Mouse (Mus musculus) Patski (cell line): ENCODE results near the gene Hist1h3f. TPM values are rescaled to one million over a fixed set of nuclear protein-coding genes. Genes with fewer than 3 reads are reported as not detected.

Source experiments
- ATAC-seq: fragments of 100-300 bp; one replicate; pipeline ENCODE4 v1.8.0; 2021
- CTCF ChIA-PET: fragments of 350-600 bp; sonication (Branson Sonifier 250); formaldehyde crosslinking; loops from one replicate; lab custom pipeline; 2022; ENCODE audit warnings: inconsistent platforms; lab: Charles Lee
- POLR2A ChIA-PET: fragments of 350-600 bp; sonication (Branson Sonifier 250); formaldehyde crosslinking; loops from one replicate; lab custom pipeline; 2022; ENCODE audit warnings: antibody characterized with exemption, inconsistent platforms; lab: Charles Lee
- DNase-seq: peaks from one replicate; pipeline ENCODE4 v3.0.0-alpha.2; 2011; ENCODE audit warnings: low read depth, low spot score
- H3K27me3 ChIP-seq: fragments of 371-371 bp; one replicate; pipeline ENCODE4 v1.5.1; 2021
- CTCF ChIP-seq: fragments of 100-300 bp; IDR thresholded peaks from one replicate; pipeline ENCODE4 v1.5.1; 2021
- in situ Hi-C: fragments of 300-500 bp; cut with MboI; formaldehyde crosslinking; loops from 3 replicates; pipeline ENCODE4 v1.11.1; 2018; ENCODE audit warnings: low pct_unique_long_range_greater_than_20kb, mixed read lengths
- polyA plus RNA-seq: library from polyadenylated mRNA; unstranded; gene quantifications from one replicate; pipeline ENCODE4 v1.2.3, GENCODE M21; 2021

Hist1h3f gene
- polyA plus RNA-seq, 1 experiment from 2014 or later, result 0.49 TPM

DNA sequence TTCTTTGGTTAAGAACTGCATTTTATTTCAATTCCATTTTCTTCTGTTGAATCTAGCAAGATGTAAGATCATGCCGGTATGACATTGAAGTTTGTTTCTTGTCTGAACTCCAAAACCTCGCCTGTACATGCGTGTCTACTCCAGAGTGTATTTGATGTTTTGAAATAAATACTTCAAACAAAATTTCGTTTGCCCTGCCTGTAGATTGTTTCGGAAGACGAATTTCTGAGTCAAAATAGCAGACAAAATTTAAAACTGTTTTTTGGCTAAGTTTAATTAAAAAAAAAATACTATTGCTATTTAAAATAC, 25.6 kb upstream of the Hist1h3f start:
- ChIA-PET POLR2A (no interaction called here), CTCF (interaction anchor here (1.0 to 2.8 kb wide), 5 partner anchors 8 to 94 kb away, joined by 3 to 18 read pairs (median 3); no protein-coding TSS in a partner anchor)

DNA sequence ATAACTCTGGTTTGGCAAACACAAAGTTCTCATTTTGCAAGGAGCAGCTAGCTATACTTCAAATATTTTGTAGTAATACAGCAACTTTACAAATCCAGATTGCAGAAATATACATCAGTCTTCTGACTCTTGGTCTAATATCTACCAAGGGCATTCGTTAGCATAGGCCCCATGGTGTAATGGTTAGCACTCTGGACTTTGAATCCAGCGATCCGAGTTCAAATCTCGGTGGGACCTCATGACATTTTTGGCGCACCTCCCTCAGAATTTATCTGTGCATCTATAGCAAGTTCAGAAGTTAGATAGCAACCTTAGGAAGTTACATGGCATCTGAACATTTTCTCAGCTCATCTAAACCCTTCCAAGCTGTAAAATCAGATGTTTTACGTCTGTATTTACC, 25.0 kb upstream of the Hist1h3f start:
- ATAC-seq, result no peak
- no peak for DNase-seq
- no peak for TF ChIP-seq CTCF
- H3K27me3 ChIP-seq, result no peaks in the 10 kb centered on the region
- POLR2A ChIA-PET, result no interaction called here
- CTCF ChIA-PET, result interaction anchor here (1.1 to 2.8 kb wide), 3 partner anchors 71 to 94 kb away, joined by 3 to 18 read pairs (median 6); no protein-coding TSS in a partner anchor
- in situ Hi-C loops, result loop anchor here (5.0 to 10.0 kb wide), 2 partner anchors 224 to 1577 kb away; no protein-coding TSS in a partner anchor

More for the DNA sequence above, 25.6 kb upstream of the Hist1h3f start:
- no peaks in the 10 kb centered on the region for H3K27me3 ChIP-seq
- in situ Hi-C loops, result loop anchor here (5.0 to 10.0 kb wide), 2 partner anchors 223 to 1576 kb away; no protein-coding TSS in a partner anchor
- TF ChIP-seq CTCF, result no peak
- no peak for DNase-seq
- no peak for ATAC-seq

DNA sequence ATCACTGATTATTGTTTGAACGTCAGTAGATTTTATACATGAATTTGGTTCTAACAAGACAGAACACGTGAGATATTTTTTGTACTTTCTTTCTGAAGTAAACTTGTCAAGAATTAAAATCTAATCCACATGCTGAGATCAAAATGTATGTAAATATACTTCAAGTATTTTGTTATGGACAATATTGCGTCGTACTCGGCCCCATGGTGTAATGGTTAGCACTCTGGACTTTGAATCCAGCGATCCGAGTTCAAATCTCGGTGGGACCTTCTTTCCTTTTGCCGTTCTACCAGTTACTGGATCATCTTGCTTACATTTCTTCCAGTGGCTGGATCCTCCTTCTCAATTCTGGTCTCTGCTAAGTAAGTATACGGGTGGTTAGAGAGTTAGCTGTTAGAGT, 24.4 kb upstream of the Hist1h3f start:
- ChIA-PET POLR2A (no interaction called here), CTCF (interaction anchor here (2.1 to 2.8 kb wide), 2 partner anchors 87 to 95 kb away, joined by 6 to 18 read pairs; no protein-coding TSS in a partner anchor)
- DNase-seq (no peak), ATAC-seq (peak; percentile 28)
- no peak for TF ChIP-seq CTCF
- no peaks in the 10 kb centered on the region for H3K27me3 ChIP-seq
- in situ Hi-C loops, result loop anchor here (5.0 to 10.0 kb wide), 2 partner anchors 225 to 1577 kb away; no protein-coding TSS in a partner anchor

DNA sequence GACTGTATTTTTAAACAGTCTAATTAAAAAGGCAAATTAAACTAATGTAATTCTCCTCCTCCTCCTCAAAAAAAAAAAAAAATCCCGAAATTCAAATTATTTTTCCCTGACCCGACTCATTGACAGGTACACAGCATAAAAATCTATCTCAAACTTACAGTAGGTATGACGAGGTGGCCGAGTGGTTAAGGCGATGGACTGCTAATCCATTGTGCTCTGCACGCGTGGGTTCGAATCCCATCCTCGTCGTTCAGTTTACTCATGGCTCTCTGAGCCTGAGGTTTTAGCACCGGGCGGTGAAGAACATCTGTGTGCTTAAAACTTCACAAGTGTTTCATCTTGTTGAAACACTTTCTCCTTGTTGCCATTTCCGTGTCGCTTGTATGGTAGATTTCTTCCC, 22.1 kb upstream of the Hist1h3f start:
- DNase-seq, result no peak
- no peak for TF ChIP-seq CTCF
- ATAC-seq, result no peak
- ChIA-PET POLR2A (no interaction called here), CTCF (no interaction called here)
- no peaks in the 10 kb centered on the region for H3K27me3 ChIP-seq
- in situ Hi-C loops, result loop anchor here (5.0 kb wide), 1 partner anchor 89 kb away; no protein-coding TSS in a partner anchor

DNA sequence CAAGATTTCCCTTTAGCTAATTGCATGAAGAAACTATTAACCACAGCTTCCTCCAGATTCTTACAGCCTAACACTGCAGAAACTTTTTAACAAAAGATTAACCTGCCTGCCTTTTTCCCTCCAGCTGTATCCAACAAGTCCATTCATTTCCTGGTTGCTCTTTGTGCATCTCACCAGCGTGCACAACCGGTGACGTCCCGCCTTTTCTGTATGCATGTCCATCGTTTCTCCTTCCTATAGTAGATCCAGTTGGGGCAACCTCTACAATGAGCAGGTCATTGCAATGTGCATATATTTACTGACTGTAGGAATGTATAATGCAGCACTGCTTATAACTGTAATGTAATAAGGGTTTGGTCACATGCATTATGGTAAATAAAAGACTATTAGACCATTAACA, 19.9 kb upstream of the Hist1h3f start:
- ChIA-PET POLR2A (no interaction called here), CTCF (interaction anchor here (0.8 kb wide), 1 partner anchor 91 kb away, joined by 4 read pairs; no protein-coding TSS in a partner anchor)
- no peak for DNase-seq

DNA sequence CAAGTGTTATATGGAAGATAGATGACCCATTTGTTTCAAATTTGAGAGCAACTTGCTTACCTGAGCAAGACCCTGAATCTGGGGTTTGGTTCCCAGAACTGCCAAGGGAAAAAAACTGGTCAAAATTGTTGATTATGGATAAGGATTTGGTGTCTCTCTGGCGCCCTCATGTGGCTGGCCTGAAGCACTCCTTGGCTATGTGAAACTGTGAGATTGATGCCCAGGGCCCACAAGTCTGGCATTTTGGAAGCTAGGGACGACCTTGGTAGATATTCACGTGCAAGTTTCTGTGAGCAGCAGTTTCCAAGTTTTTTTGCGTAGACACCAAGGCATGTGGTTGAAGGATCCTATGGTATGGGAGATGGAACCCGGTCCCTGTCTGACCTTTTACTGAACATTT, 19.2 kb upstream of the Hist1h3f start:
- in situ Hi-C loops, result loop anchor here (5.0 kb wide), 1 partner anchor 92 kb away; no protein-coding TSS in a partner anchor
- no peaks in the 10 kb centered on the region for H3K27me3 ChIP-seq
- ATAC-seq (peak; percentile 46), DNase-seq (no peak)
- ChIA-PET CTCF (interaction anchor here (0.7 to 2.8 kb wide), 10 partner anchors 23 to 99 kb away, joined by 3 to 21 read pairs (median 5); no protein-coding TSS in a partner anchor), POLR2A (interaction anchor here (0.5 kb wide), 1 partner anchor 91 kb away, joined by 3 read pairs; no protein-coding TSS in a partner anchor)
- TF ChIP-seq CTCF, result peak; percentile 95

More for the DNA sequence above, 19.9 kb upstream of the Hist1h3f start:
- no peak for TF ChIP-seq CTCF
- H3K27me3 ChIP-seq, result no peaks in the 10 kb centered on the region
- no peak for ATAC-seq
- in situ Hi-C loops, result loop anchor here (5.0 kb wide), 1 partner anchor 92 kb away; no protein-coding TSS in a partner anchor

DNA sequence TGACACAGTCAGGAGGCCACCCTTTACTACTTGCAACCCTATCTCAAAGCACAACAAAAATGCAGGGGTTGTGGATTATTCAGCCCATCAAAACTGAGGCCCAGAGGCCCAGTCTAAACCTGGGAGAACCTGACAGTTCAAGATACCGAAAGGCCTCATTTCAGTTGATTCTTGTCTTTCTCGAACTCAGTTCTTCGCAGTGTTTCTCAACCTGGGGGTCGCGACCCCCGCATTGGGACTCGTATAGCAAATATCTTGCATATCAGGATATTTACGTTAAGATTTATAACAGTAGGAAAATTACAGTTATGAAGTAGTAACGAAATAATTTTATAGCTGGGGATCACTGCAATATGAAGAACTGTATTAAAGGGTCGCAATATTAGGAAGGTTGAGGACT, 18.0 kb upstream of the Hist1h3f start:
- H3K27me3 ChIP-seq, result no peaks in the 10 kb centered on the region
- ChIA-PET POLR2A (interaction anchor here (1.7 kb wide), 1 partner anchor 93 kb away, joined by 5 read pairs; no protein-coding TSS in a partner anchor), CTCF (interaction anchor here (0.7 to 2.8 kb wide), 7 partner anchors 8 to 101 kb away, joined by 3 to 20 read pairs (median 3); no protein-coding TSS in a partner anchor)
- DNase-seq (no peak), ATAC-seq (no peak)
- TF ChIP-seq CTCF, result no peak
- in situ Hi-C loops, result no loop called here

DNA sequence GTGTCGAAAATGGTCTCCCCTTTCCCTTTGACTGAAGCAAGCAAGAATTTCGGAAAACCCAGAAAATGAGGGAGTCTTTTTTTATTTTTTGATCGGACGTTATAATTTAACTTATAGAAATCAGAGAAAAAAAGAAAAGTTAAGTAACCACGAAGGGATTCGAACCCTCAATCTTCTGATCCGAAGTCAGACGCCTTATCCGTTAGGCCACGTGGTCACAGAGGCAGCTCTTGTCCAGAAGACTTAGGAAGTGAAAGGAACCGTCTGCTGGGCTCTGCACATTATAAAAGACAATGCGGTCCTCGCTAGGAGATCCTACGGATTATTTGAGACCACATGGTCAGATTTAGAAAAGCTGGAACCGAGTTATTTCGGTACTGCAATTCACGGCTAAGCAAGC, 17.5 kb upstream of the Hist1h3f start:
- TF ChIP-seq CTCF, result no peak
- H3K27me3 ChIP-seq, result no peaks in the 10 kb centered on the region
- DNase-seq, result no peak
- ChIA-PET CTCF (interaction anchor here (0.7 to 2.8 kb wide), 6 partner anchors 9 to 101 kb away, joined by 3 to 20 read pairs (median 3); no protein-coding TSS in a partner anchor), POLR2A (interaction anchor here (1.7 kb wide), 1 partner anchor 94 kb away, joined by 5 read pairs; no protein-coding TSS in a partner anchor)
- ATAC-seq, result peak; percentile 27
- in situ Hi-C loops, result no loop called here

DNA sequence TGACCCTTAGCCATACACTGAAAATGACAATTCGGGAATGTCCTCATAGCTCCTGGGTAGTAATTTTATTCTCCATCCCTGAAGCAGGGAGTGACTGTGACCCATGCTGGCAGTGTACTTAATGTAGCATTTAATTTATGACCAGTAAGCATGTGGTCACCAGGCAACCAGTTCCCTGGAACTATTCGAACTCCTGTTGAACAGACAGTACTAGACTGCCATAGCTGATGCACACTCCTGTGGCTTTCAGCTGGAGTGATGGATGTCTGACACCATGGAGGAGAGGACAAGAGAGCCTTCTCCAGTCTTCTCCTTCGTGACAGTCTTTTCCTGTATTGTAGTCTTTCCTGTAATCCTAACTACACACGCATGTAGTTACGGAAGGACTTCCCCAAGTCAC, 14.8 kb upstream of the Hist1h3f start:
- no peaks in the 10 kb centered on the region for H3K27me3 ChIP-seq
- in situ Hi-C loops, result no loop called here
- ATAC-seq (no peak), DNase-seq (no peak)
- TF ChIP-seq CTCF, result no peak
- POLR2A ChIA-PET, result interaction anchor here (0.6 to 1.2 kb wide), 2 partner anchors 28 to 1818 kb away, joined by 3 to 4 read pairs; no protein-coding TSS in a partner anchor
- CTCF ChIA-PET, result interaction anchor here (1.2 to 2.4 kb wide), 5 partner anchors 76 to 1485 kb away, joined by 3 to 8 read pairs (median 4); no protein-coding TSS in a partner anchor

DNA sequence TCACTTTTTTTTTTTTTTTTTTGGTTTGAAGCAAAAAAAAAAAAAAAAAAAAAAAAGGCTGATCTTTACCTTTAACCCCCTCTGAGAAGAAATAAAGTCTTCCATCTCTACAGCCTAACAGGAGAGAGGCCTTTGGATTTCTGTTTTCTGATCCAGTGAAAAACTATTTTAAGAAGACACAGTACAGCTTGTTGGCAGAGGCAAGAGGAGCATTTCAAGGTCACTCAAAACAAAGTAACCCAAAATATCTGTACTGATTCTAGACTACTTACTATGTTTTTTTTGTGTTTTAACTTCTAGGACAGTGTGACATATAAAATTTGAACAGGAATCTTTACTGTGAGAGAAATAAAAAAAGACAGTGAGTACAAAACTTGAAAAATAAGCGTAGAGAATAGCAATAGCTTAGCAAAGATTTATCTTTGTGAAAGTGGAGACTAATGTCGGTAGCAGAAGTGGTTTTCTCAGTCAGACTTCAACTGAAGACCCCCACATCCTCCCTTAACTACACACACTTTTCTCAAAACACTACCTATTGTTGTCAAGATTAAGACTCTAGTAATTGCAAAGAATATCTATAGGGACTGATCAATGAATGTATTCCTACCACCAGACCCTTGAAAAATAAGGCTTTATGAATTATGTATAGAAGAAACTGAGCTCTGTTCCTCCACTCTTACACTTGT, 14.2 kb upstream of the Hist1h3f start:
- no peak for ATAC-seq
- in situ Hi-C loops, result loop anchor here (5.0 to 10.0 kb wide), 3 partner anchors 68 to 1815 kb away; partner anchors contain the start of genes Hist1h2ag, Hist1h2ai, Hist1h2bj and Hist1h2bl
- ChIA-PET CTCF (interaction anchor here (0.7 to 1.4 kb wide), 5 partner anchors 80 to 1485 kb away, joined by 3 to 5 read pairs (median 3); no protein-coding TSS in a partner anchor), POLR2A (interaction anchor here (0.6 to 1.2 kb wide), 2 partner anchors 27 to 1819 kb away, joined by 3 to 4 read pairs; no protein-coding TSS in a partner anchor)
- no peak for TF ChIP-seq CTCF
- no peaks in the 10 kb centered on the region for H3K27me3 ChIP-seq
- no peak for DNase-seq
